Mouse (Mus musculus) fibroblast of lung, adult 2 months (primary cell): Measurements from ENCODE around the gene Srgap2.
A peak's percentile ranks its signal among the peaks of the same experiment; 100 is the strongest.

Experiments used
- DNase-seq: peaks from one replicate; pipeline ENCODE4 v3.0.0-alpha.2; 2011; ENCODE audit warnings: low read depth

The Srgap2 gene

GRCm38 (mm10) chr1:131473631-131474118 lies 53.5 kb downstream of the Srgap2 start:
- no peak for DNase-seq

DNA sequence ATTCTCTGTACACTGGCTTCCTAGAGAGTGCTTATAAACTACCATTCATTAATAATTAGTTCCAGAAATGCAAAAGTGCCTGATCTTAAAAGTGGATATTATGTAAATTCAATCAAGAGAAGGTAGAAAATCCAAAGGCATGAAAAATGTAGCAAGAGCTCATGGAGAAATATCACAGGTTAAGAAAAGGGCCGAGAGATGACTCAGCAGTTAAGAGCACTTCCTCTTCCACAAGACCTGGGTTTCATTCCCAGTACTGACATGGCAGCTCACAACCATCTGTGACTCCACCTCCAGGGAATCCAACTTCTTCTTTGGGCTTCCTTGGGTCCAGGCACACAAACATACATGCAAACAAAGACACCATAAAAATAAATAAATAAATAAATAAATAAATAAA lies 56.6 kb downstream of the Srgap2 start:
- DNase-seq: no peak

DNA sequence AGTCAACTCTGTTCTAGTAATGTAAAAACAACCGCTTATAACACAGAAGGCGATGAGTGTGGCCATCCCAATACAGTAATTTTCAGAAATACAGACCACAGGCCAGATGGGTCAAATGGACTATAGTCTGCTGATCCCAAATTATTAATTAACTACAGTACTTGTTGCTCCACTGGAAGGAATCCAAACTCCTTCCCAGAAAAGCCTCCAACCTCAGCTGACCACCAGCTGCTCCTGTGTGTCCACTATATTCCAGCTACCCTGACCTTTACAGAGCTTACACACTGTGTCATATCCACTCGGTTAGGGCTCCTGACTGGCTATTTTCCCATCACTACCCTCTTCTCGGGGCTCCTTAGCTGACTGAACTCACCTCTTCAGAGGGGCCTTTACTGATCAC lies 61.3 kb downstream of the Srgap2 start:
- DNase-seq: no peak

DNA sequence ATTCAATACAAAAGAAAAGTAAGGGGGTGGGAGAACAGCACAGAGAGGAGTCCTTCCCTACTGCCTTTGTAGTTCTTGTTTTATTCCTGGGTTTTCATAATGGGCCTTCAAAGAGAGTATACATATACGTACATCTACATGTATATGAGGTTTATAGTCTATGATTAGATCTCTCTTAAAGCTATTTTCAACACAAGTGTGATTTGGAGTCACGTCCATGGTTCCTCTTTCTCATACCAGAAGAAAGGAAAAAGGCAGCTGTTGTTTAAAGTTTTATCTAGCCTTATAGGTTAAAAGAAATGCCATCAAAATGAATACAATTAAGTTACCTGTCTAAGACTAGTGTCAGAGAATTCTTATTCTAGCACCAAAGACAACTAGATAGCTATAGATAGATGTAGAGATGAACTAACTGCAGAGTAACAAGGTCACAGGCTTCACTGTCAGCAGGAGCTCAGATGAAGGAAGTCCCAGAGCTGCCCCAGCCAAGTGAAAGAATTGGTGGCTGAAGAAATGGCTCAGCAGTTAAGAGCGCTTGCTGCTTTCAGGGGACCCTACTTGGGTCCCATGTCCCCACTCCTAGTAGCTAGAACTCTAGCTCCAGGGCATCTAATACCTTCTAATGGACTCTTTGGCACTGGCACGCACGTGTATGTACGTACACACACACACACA lies 63.1 kb downstream of the Srgap2 start:
- DNase-seq: no peak

DNA sequence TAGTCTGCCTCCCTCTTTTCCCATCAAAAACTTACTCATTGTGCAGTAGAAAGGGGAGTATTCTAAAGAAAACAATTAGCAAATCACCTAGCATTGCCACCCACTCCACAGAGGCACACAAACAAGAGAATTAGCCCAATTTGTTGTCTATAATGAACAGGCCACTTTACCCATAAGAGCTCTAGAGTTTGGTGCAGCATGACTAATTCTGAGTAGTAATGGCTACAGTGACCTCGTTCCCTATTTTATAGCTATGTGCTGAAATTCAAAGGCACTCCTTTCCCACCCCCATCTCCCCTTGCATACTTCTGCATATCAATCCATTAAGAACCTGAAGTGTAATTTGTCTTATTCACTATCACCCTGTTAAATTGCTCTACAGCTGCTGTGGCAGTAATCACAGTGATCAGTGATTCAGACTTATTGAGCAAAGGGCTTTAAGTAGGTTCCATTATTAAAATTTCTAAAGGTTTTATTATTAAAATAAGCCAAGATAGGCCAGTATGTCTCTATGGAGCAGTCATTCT lies 64.5 kb downstream of the Srgap2 start:
- DNase-seq: no peak

GRCm38 (mm10) chr1:131460914-131461530 lies 66.1 kb downstream of the Srgap2 start:
- no peak for DNase-seq

DNA sequence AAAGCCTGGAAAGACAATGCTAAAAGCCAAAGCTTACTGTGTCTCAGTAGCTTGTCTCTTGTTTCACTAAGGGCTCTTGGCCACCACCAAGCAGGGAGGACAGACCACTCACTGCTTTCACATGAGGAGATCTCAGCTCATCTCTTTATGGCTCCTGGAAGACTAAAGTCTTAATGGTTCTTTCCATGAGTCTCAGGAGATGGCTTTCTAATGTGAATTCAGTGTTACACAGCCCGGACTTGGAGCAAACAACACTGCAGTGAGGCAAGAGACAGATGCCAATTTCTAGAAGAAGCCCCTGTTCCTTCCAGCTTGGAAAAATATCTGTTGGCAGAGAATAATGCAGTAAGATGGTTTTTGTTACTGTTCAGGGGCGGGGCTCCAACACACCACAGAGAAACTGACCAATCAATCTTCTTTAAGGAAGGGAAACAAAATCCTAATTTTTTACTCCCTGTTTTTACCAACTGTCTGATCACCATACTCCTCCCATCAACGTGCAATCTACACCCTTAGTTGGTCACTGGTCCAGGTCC lies 71.7 kb downstream of the Srgap2 start:
- no peak for DNase-seq

- no peak for DNase-seq
These were observed 72.8 kb downstream of the Srgap2 start for GRCm38 (mm10) chr1:131454386-131454785.

- DNase-seq: no peak
These were observed 73.8 kb downstream of the Srgap2 start for GRCm38 (mm10) chr1:131453335-131453734.

DNA sequence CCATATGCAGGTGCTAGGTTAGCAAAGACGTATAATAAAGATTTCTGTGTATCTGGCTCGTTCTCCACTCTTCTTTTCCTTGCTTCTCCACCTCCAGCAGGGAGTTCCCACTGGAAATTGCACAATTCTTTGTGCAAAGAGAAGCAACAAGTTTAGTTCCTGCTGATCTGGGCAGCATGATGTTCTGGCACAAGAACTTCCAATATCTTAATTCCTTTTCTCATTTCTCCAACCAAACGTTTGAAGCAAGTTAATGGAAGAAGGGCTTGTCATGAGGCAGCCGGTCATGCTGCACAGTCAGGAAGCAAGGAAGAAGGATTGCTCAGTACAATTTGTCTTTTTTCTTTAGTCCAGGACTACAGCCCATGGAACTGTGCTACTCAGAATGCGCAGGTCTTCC lies 78.8 kb downstream of the Srgap2 start:
- DNase-seq: no peak

DNA sequence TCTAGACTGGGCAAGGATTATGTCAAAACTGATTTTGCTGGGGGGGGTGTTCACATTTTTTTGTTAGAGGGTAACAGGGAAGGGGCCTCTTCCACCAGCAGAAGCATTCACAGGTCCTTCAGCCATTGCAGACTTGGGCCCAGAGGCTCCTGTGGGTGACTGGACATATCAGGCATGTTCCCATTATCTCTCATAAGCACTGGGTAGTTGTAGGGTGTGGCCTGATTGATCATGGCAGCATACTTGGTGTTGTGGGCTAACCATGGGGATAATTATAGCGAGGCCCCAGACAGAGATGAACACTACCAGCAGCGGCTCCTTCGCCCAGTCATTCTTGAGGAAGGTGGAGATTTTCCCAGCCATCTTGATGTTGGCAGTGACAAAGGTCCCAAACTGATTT lies 79.8 kb downstream of the Srgap2 start:
- DNase-seq: no peak

DNA sequence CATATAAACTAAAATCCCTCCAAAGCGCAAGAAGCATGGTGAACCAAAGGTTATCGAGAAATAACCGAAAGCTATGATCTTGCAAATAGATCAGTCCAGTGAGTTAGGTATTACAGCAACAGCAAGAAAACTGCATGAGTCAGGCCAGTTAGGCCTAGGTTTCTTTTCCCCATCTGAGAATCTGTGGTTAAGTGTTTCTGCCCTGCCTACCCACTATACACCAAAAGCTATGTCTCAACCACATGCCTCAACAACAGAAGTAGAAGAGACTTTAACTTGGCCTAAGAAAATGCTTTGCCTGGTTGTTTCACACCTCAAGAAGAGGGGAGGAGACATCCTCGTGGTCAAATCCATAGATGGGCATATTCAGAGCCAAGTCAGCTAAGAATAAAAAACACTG lies 80.6 kb downstream of the Srgap2 start:
- peak; percentile 56 for DNase-seq

GRCm38 (mm10) chr1:131438556-131438955 lies 88.6 kb downstream of the Srgap2 start:
- no peak for DNase-seq

- no peak for DNase-seq
These were observed 89.2 kb downstream of the Srgap2 start for GRCm38 (mm10) chr1:131437975-131438374.

DNA sequence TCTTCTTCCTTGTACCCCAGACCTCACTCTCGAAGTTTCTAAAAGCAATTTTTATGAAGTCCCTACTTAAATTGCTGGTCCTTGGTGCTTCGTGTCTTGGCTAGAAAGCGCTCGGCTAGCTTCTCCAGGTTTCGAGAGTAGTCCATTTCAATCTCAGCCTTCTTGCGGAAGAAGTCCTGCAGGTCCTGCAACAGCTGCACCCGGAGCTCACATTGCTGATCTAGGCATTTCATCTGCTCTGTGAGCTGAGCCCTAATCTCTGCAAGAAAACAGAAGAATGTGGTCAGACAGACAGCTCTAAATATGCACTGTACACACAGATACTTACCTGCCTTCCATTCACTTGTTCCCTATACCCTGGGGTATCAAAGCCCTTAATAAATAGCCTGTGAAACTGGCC lies 90.5 kb downstream of the Srgap2 start:
- DNase-seq: no peak

GRCm38 (mm10) chr1:131431456-131432246 lies 95.5 kb downstream of the Srgap2 start:
- DNase-seq: no peak

- DNase-seq: no peak
These were observed 99.9 kb downstream of the Srgap2 start for GRCm38 (mm10) chr1:131427140-131427821.

DNA sequence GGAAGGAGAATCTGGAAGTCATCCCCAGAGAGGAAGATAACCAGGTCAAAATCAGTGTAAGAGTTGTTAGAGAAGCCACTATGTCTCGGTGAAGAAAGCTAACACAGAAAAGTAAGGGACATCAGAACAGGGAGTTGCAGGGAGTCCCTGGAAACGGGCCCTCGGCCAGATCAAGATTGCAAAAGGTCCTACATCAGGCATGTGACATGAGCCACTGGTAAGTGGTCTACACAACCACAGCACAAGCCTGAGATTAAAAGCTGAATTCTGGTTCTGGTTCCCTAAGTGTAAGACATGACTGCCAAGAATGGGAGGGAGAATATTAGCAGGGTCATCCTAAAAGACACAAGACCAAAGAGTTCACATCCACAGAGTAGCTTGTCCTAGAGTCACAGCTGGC lies 104.1 kb downstream of the Srgap2 start:
- no peak for DNase-seq

- DNase-seq: no peak
These were observed 106.0 kb downstream of the Srgap2 start for GRCm38 (mm10) chr1:131421113-131421512.

GRCm38 (mm10) chr1:131420660-131421059 lies 106.5 kb downstream of the Srgap2 start:
- no peak for DNase-seq

GRCm38 (mm10) chr1:131419307-131419706 lies 107.8 kb downstream of the Srgap2 start:
- no peak for DNase-seq
